Mouse (Mus musculus) adrenal gland, adult 8-10 months (tissue): Measurements from ENCODE around the gene Hs2st1. TPM values are rescaled to one million over a fixed set of nuclear protein-coding genes. Genes with fewer than 3 reads are reported as not detected.

Source experiments
- DNase-seq: peaks from one replicate; pipeline ENCODE4 v3.0.0; 2022
- total RNA-seq, 4 experiments: library from RNA; stranded (reverse); gene quantifications; 2 replicates each; pipeline ENCODE4 v1.2.4; 2022

Gene Hs2st1
- total RNA-seq, 4 experiments from 2014 or later = 14.7 to 23.9 (median 17.6) TPM

DNA sequence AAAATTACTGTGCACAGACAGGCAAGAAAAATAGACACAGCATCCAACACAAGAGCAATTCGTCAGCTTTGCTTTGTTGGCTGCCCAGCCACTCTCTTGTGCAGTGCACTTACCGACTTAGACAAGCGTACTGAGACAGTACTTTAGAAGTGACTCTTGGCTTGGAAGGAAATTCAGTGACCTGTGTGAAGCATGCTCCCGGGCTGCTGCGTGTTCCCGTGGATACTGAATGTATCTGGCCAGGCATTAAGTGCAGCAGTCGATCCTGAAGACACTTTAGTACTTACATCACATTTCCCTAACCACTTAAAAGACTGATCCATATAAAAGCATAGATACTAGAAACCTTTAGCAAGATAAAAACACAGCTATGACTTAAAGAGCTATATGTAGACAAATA, 68.1 kb downstream of the Hs2st1 start:
- DNase-seq = no peak

DNA sequence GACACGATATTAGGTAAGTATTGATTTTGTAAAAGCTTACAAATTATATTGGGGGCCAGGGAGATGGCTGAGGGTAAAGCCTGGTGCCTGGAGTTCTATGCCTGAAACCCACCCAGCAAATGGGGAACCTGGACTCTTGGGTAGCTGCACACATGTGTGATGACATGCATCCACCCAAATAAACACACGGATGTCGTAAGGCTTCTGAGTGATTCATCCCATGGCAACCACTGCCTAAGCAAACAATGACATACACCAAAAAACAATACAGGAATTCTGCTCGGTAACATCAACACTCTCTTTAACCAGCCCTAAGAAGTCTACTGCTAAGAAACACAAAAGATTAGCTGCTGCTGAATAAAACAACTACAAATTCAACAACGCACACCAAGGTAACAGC, 73.2 kb downstream of the Hs2st1 start:
- DNase-seq = no peak

DNA sequence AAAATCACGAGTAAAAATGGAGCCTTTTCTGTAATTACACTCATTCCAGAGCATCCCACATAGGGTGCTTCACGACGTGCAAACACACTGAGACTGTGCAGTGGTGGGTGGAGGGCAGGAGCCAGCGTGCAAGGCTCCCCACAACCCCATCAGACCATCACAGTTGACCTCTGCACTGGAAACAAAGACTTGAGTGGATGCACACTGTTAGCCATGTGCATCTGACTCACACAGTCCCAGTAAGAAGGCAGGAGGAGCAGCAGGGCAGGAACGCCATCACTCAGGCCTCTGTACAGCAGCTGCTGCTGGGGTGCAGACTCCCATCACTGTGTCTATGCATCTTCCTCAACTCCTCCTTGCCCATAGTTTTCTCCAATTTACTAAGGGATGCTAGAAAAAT, 75.1 kb downstream of the Hs2st1 start:
- no peak for DNase-seq

DNA sequence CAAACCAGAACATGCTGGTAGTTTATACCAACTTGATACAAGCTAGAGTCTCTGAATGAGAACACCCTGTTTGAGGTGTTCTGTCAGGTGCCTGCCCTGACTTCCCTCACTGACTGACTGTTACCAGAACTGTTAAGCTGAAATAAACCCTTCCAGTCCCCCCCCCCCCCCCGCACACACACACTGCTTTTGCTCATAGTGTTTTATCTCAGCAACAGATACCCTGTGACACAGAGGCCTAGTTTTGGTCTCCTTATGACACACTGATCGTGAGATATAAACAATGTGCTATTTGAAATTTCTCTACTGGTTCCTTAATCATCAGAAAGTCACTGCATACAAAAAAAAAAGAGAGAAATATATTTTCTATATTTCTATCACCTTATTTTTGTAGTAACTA, 81.2 kb downstream of the Hs2st1 start:
- DNase-seq = no peak

DNA sequence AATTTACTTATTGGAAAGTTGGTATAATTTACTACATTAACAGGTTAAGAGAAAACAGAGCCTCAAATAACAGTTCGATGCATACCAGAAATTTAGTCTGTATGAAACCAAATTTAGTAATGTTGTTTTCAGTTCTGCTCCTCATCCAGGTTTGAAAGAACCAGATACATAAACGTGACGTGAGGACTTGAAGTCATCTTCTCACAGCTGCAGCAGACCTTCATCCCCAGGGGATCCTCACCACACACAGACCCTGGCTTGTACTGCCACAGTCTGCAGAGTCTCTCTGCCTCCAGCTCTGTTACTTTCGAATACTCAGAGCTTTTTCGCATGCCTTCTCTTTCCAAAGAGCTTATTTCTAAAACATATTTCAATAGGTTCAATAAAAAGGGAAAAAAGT, 89.4 kb downstream of the Hs2st1 start:
- DNase-seq = no peak

DNA sequence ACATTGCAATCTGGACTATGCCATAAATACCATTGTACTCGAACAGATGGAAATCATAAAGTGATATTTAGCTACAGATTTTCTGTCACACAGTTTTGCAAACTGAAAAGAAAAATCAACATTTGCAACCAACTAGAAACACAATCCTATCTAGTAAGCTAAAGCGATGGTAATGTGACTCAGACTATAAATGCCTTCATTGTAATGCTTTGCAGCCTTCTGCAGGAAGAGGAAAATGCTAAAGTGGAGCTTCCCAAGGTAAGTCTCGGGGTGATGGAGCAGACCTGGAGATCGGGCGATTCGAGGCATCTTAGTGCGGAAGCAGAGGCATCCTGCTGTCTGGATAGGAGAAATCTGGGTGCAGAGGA, 91.6 kb downstream of the Hs2st1 start:
- no peak for DNase-seq

DNA sequence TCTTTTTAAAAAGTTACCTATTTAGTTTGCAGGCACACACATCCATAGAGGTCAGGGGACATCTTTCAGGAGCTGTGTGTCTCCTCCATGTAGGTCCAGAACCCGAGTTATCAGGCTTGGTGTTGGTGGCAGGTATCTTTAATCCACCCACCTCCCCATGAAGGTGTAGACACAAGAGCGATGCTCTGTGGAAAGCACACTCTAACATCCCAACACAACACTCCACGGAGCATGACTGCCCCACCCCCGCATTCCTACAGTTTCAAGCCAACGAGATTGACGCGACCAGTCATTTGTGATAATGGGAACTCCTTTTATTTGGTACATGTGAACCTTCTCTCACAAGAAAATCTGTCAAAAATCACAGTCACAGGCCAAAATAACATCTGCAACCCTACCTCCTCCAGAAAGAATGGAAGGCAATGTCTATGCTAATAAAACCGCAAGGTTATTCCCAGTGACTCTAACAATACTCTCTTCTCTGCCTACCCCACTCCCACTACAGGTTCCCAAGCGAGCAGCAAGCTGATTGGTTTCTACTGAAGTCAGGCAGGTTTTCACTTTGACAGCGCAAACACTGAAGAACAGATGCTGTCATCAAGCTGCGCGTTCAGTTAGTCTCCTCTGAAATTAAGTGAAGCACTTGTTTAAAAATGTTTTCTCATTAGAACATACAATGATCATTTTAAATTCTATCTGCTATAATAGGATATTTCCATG, 92.1 kb downstream of the Hs2st1 start:
- DNase-seq = no peak

DNA sequence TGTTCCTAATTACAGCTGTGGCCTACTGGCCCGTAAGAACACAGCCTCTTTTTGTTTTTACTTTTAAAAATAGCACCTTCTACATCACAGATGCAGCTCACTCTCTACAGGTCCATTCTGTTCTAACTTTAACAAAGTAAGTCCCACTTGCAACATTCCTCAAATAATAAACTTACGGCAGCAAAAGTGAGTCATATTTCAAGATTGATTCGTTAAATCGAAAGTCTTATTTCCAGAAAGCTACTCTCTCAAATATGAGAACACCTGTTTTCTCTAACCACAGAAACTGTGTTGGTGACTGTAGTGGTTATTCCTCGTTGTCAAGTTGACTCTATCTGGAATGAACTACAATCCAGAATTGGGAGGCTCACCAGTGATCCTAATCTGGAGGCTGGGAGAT, 94.1 kb downstream of the Hs2st1 start:
- DNase-seq = no peak

DNA sequence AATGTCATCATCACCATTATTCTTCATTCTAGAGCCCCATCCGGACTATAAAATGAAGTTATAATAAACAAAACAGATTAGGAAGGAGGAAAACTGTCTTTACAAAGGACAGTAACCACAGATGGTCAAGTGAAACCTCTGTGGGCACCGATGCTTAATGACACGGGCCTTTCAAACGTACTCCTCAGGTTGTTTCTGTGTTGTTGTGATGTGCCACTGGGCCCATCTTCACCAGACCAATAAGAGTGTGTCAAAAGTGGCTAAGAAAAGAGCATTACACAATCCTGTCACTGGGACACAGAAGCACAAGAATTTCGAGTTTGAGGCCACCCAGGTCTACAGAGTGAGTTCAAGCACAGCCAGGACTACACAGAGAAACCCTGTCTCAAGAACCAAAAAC, 95.3 kb downstream of the Hs2st1 start:
- DNase-seq = no peak

DNA sequence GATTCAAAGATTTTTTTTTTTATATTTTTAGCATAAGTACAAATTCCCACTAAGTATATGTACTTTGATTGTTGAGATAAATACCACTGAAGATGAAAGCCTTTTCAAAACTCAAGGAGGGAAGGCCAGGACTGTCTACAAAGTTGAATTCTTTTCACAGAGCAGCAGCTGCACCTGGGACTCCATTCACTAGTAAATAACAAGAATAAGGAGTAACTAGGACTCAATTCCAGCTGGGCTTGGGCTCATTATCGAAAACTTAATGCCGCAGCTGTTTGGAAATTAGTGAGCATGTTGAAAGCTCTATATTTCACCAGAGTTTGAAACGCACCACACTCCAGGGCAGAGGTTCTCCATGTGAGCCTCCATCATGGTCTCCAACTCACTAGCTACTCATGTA, 98.0 kb downstream of the Hs2st1 start:
- DNase-seq = no peak

DNA sequence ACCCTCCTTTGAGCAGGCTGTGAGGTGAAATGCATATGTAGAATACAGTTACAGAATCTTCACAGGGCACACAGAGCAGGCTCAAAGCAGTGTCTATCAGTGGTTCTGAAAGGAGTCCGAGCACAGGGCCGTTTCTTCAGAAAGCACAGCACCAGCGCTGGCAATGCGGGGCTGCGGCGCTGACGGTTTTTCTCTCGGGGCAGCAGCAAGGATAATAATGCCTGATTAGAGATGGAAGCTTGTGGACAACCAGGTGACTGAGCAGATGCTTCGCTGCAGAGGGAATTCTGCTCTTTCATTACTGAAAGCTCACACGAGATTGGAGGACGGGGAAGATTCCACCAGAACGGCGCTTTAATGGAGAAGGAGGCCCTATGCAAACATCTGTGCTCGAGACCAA, 99.1 kb downstream of the Hs2st1 start:
- no peak for DNase-seq

DNA sequence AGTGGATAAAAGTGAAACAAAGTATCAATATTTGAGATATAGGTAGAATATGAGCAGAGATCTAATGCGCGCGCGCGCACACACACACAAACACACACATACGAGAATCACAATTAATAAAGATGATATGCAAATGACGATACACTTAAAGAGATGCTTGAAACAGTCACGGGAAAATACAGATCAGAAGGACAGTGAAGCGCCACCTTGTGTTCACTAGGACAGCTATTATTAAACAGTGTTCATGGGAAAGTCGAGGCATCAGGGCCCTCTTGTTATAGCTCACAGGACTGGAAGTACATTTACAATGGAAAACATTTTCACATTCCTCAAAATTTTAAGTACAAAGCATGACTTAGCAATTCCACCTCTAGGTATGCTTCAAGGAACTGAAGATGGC, 102.5 kb downstream of the Hs2st1 start:
- DNase-seq = no peak

DNA sequence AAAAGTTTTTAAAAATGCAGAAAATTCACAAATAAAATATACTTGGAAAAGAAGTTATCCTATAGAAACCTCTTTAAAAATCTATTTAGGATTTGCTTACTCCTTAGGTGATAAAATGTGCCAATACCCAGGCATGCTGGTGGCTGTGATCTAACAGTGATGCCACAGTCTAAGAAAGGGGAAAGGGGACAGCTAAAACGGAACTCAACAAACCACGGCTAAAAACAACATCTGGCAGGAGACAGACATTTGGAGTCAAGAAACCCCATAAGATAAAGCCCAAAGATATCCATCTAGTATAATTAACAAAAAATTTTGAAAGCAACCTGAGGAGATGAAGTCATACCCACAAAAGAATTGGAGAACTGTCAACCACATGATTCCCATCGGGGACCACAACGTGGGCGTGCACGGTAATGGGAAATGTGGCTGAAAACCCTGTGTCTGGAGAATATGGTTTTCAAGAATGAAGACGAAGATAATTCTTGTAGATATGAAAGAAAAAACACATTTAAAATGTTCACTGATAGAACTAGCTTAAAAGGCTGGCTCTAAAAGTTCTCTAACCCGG, 103.8 kb downstream of the Hs2st1 start:
- no peak for DNase-seq

DNA sequence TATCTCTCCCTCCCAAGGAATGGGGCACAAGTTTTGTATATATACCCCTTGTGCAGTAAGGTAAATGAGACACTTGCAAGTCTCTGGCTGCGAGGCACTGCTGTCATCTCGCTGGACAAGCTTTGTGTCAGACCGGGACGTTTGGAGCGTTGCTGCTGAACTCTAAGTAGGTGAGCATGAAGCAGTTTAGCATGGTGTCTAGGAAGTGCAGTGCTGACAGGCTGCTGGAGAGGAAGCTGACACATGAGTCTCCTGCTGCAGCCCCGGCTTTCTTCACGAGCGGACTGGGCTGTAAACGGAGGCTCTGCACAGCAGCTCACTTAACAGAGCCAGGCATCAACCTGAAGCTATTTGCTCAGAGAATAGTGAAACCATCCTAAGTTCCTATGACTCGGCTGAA, 107.3 kb downstream of the Hs2st1 start:
- no peak for DNase-seq

DNA sequence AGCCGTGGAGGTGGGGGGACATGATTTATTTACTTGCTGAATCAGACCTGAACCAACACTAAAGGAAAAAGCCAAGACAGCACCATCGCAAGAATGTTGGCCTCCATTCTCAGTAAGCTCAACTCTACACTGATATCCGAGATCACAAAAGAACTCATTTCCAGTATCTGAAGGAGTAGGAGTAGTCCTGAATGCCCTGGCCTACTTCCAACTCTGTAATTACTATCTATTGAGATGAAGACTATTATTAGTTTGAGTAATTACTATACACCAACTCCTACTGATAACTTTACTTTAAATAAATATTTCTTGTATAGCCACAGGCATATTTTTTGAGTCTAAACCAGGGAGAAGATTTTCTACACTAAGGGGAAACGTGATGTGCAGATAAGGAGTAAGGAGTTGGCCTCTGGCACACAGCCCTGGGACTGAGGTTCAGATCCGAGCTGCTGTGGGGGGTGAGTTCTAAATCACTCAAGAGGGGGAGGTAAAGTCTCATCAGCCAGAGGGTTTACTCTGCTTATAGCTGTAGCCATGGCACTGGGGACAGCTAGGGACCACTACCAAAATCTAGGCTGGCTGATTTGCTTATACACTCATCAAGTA, 109.7 kb downstream of the Hs2st1 start:
- DNase-seq = no peak

DNA sequence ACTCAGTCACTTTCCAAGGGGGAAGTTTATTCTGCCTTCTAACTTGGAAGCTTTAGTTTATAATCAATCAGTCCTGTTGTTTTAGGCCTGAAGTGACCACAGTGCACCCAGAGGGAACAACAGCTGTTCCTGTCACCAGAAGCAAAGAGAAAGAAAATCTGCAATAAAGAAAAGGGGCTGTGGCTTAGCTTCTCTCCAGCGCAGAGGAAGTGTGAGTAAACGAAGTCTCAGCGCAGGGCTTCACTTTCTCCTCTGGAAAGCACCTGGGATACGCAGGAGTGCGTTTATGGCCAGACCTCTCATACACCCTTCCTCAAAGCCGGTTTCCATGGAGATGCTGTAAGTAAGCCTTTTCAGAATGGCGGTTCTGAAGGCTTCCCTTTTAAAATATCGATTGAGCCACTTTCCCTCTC, 110.7 kb downstream of the Hs2st1 start:
- DNase-seq = no peak

DNA sequence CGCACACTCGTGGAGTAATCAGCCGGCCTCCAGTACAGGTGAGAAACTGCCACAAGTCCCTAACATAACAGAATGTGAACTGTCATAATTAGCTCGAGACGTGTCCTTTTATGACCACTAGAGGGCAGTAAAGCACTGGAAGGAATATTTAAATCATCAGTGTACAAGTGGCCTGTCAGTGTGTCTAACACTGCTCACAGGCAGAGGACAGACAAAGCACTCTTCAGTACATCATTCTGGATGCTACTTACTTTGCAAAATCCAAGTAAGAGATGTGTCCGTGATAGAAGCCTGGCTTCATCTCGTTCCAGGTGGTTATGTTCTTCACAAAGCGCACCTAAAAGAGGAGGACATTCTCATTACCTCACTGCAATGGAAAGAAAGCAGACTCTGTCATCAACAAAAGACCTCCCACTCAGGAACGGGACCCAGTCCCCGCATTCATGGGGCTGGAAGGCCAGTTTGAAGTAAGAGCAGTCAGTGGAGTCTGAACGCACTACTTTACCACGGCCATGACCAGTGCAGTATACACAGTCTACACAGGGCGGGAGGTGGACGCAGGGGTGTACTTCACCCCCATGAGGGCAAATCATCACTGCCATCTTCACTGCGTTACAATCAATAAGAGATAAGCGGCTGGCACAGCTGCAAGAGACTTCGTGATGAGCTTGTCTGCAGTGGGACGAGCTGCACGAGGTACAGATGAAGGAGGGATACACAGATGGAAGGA, 116.1 kb downstream of the Hs2st1 start:
- no peak for DNase-seq

DNA sequence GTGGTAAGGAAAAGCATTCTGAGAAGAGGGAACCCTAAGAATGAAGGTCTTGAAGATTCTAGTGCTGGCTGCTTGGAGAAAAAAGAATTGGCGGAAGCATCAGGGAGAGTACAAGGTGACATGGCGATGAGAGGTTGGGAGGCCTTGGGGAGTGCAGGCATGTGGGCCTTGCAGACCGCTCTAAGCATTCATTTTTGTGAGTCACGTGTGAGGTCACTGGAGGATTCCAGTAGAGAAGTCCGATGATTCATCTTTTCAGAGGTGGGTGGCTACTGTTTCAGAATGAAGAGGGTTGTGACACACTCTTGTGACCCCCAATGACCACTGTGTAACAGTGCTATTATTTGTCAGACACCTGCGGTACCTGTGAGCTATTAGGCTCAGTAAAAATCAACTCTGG, 121.0 kb downstream of the Hs2st1 start:
- DNase-seq = peak; percentile 78

DNA sequence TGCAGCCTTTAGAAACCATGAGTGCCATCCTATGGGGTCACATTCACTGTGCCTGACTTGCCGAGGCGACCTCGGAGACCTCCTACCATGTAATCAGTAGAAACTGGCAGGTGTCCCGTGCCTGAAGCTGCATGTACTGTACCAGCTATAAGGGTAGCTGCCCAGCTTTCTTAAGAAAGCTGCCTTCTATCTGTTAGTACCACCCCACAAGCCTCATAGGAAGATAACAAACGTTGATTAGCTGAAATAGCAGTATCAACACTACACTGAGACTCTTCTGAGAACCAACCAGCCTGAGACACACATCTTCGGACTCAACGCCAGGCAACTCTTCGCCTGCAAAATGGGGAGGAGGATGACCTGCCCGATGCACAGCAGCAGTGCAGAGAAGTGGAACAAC, 122.1 kb downstream of the Hs2st1 start:
- no peak for DNase-seq

DNA sequence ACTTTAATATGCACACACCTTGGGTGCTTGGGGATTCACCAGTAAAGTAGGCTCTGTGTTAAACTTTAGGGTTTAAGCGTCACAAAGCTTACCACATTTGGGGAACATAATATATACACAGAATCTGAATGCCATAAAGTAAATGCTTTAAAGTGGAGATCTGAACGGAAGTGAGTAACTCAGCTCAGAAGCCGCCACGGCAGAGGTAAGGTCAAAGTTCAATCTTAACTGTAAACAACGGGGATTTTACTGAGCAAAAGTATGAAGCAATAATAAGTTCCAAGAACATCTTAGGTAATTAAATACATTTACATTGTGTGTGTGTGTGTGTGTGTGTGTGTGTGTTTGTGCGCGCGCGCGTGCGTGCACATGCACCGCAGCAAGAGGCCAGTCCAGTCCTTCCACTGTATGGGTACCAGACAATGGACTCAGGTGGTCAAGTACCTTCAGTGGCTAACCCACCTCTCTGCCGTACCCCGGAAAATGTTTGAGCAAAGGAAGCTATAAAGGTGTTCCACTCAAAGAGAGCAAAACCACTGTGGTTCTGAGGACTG, 123.8 kb downstream of the Hs2st1 start:
- DNase-seq = no peak

DNA sequence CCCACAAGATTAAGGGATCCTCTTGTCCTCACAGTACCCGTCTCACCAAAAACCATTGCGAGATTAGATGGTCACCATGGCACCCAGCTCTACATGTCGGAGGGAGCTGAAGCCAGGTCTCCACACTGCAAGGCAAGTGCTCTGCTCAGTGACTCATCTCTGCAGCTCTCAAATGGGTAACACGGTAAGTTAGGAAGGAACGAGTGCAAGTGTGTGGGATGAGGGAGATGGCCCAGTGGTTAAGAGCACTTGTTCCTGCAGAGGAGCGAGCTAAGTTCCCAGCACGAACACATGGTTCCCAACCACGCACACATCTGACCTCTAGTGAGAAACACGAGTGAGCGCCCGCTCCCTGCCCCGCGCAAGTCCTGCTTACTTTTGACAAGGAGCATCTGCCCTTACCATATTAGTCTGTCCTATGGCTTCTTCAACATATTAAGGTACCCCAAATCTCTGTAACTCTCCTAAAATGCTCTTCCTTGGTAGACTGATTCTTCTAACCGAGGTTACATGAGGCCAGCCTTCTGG, 132.0 kb downstream of the Hs2st1 start:
- DNase-seq = no peak

DNA sequence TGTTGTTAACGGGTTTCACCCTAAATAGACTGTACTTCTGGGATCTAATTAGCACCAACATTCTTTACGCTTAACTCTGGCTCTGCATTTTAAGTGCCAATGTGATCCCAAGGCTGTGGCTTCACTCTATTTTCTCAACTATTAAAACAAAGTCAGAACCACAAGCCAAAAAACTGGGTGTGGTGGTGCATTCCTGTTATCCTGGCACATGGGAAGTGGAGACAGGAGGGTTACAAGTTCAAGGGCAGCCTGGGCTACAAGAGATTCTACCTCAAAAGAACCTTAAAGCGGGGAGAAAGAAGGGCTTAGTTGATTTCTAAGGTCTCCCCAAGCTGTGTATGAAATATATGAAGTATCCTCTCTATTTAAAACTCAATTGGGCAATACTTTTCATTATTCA, 133.9 kb downstream of the Hs2st1 start:
- no peak for DNase-seq

DNA sequence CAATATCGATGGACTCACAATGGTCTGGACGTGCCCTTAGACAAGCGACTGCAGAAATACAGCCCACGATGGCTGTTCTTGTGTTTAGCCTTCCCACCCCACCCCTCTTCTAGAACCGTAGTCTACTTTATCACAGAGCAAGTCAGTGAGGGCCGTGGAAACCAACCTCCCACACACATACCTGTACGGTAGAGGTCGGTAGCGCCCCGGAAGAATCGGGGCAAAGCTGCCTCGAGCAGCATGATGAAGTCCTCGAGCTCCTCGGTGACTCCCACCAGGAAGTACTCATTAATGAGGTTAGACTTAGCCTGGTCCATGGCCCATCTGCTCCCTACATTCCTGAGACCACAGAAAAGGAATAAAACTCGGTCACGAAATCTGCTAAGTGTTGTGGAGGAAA, 134.7 kb downstream of the Hs2st1 start:
- no peak for DNase-seq
